Mouse (Mus musculus): ENCODE data around the gene Cmklr1.

Cmklr1 gene

DNA sequence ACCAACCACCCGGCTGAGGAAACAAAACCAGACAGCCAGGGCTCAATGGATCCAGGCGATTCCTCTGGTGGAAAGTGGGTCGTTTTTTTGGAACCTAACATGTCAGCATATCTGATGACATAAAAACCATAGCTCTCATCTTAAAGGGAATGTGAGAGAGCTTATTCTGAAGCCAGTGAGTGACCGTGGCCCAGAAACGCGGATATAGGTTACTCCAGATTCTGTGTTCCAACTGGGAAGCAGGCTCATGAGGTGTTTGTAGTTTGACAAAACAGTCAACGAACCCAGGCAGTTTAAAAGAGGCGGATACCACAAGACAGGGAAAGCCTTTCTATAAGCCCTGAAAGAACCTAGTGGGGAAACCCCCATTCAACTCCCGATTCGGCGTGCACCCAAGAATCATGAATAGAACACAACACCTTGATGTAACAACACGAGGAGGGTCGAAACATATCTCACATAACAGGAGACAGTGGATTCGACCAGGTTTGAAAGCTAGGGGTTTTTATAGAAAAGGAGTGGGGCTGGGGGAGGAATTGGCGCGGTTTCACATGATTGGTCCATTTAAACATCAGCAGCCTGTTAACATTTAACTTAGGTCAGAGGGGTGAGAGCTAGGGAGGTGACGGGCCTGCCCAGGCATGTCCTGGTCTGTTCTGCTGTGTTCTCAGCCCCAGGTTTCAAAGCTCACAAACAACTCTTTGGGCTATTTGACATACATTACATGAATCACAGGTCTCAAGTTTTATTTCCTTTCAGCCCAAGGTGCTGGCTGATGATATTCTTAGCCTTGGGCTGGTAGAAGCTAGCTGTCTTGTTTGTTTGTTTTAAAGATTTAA is 64.4 kb downstream of the Cmklr1 start:
- peak; percentile 7 for DNase-seq

DNA sequence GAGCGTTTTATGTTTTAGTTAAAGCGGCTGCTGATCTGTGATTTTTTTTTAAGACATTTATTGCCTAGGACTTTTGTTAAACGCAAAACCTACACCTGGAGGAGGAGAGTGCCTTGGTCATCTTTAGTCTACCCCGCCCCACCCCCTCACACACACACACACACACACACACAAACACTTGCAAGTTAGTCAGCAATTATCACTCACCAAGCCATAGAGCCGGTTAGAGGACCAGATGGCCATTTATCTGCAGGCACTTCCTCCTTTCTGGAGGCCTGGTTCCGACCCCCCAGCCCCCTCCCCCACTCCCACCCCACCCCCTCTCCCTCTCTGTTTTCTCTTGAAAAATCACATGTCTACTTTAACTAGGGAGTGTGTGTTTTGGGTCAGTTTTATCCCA is 65.8 kb downstream of the Cmklr1 start:
- no peak for DNase-seq

DNA sequence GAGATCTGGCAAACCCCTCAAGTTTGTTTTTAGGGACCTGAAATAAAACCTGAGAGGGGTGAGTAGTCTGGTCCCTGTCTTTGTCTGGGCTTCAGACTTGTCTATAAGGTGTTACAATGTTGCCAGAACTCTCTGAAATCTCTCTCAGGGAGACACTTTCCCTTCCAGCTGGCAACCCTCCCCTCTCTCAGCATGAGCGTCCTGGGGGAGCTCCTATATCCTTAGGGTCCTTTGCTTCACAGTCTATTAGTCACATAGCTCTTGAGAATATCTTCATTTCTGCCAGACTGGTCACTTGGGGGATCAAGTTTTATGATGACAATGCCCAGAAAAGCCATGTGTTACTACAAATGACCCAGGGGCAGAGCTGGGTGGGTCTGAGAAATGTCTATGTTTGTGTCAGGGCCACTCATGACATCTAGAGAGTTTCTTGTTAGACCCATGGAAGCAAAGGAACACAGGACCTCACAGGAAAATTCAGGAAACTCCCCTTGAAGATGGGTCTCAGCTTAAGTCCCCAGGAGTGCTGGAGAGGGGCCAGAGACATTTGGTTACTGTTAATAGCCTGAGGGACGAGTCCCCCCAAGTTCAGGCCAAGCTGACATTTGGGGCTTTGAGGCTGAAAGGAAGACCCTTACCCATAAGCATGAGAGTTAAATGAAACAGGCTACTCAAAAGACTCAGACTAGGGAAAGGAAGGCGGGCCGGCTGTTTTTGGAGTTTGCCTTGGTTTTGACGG is 66.6 kb downstream of the Cmklr1 start:
- DNase-seq = no peak

DNA sequence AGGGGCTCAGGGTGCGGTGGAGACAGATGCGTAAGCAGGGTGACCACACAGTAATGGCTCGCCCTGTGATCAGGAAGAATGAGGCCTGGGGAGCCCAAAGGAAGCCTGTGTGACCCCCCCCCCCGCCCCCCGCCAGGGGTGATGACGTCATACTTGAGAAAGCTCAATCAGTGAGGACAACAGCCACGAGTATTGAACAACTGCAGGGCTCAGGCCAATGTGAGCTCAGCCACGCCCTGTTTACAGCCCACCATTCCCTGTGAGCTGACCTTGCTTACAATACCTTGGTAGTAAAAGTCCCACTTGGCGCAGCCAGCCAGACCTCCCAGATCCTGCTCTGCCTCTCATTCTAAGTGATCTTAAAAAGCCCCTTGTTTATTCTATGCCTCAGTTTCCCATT is 69.4 kb downstream of the Cmklr1 start:
- DNase-seq = no peak

DNA sequence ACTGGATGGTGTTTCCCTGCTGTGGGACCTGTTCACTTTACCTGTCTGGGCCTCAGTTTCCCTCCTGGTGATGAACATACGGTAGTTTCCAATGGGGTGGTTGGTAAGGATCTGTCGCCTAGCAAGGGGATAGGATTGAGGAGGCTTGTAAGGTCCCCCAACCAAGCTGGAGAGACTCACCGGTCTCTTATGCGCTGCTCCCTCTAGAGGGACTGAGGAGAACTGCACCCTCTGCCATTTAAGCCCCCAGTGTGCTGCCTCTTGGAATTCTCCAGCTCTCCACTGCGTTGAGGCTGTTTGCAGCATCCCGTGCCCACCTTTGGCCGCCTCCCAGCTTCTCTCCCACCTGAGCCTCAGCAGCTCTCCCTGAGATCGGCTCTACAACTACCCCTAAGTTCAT is 70.0 kb downstream of the Cmklr1 start:
- no peak for DNase-seq

DNA sequence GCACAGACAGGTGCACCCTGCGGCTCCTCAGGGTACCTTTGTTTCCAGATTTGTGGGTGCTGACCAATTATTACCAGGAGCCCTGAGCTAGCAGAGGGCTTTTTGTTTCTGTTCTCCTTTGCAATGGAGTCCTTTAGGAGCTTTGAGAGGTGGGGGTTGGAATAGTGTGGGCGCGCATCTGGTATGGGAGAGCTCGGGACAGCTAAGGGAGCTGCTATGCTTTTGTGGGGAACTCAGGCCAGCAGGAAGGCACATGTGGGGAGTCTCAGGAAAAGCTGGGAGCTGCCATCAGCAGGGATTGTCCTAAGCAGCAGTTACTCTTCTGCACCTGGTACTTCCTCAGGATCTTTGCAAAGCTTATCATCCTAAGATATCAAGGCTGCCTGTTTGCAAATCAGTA is 71.1 kb downstream of the Cmklr1 start:
- DNase-seq = no peak

DNA sequence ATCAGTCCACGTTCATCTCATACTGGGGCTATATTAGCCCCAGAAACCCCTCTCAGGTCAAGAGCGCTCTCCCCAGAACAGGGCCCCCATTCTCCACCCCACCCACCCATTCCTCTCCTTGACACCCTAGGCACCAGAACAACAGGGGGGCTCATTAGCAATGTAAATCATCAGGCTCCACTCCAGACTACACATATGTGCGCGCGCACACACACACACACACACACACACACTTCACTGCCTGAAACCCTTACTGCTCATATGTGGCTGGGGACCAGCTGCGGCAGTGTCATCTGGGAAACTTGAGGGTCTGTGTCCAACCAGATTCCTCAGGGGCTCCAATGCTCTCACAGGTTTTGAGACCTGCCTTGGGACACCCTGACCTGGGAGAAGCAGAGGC is 71.8 kb downstream of the Cmklr1 start:
- DNase-seq = no peak

DNA sequence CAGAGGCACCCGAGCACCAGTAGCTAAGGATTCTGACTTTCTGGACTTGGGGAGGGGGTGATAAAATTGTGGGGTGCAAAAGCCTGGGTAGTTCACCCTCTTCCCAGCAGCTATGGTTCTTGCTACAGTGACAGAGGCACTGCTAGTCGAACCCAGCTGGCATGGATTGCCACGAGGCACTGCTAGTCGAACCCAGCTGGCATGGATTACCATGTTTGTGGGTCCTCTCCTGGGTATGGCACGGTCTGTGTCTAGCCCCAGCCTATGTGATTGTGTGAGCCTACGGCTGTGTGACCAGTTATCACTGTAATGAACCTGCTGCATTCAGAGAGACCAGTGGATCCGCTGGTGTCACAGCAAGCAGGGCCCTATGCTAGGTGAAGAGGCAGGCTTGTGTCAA is 72.7 kb downstream of the Cmklr1 start:
- DNase-seq = no peak

DNA sequence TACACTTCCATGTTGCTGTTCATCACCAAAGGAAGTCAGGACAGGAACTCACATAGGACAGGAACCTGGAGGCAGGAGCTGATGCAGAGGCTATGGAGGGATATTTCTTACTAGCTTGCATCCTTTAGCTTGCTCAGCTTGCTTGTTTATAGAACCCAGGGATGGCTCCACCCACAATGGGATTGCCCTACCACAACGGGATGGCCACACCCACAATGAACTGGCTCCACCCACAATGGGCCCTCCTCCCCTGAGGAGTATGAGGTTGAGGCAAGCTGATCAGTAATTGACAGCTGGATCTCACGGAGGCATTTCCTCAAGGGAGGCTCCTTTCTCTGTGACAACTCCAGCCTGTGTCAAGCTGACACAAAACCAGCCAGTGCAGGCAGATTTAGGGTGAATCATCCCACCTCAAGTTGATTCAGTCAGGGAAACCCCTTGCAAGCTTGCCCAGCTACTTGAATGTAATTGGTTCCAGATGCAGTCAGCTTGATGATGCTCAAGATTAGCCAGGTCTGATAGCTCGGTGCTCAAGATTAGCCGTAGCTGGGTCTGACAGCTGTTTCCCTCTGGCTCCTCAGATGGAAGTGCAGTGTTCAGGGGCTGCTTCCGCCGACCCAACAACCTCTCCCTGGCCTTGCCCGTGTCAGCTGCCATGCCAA is 80.0 kb downstream of the Cmklr1 start:
- DNase-seq = no peak

DNA sequence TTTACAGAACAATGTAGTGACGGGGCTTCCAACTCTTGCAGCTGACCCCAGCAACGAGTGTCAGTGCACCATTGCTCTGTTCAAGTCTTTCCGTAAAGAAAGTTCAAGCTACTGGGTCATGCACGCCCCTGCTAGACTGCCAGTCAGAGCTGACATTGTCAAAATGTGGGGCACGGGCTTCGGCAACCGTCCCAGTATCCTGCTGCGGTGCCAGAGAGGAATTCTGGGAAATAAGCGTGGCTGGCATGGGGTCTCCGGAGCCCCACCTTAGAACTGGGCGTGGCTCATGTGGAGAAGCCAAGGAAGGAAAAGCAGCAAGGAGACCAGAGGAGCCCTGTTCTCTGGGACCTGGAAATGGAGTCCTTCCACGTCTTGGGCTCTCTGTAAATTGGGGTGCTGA is 84.4 kb downstream of the Cmklr1 start:
- no peak for DNase-seq

DNA sequence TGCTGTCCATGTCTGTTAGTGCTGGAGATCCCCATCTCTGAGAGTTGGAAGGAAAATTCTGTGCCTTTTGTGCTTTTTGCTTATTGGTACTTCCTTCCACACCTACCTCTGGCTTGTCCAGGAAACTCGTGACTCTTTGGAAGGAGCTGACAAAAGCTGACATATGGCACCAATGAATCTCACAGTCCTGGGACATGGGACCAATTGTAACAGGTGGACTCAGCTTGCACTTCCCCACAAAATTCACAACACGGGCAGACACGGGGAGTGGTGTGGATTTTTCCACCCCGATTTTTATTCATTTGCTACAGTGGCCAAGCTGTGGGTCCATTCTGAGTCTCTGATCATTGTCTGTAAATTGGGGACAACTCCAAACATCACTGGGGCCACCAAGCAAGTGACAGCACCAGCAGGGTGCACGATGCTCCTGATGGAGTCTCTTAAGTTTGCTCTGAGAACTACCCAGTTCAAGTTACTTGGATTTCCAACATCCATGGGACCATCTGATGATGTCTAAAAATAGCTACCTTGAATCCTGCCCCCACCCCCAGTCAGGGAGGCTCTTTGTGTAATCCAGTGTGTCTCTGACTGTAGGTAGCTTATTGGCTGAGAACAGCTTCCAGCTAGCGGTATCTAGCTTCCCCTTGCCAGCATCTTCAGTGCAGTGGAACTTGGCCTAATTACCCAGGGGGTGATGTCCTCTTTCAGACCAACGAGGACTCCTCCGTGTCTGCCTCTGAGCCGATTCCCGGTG is 84.9 kb downstream of the Cmklr1 start:
- no peak for DNase-seq

DNA sequence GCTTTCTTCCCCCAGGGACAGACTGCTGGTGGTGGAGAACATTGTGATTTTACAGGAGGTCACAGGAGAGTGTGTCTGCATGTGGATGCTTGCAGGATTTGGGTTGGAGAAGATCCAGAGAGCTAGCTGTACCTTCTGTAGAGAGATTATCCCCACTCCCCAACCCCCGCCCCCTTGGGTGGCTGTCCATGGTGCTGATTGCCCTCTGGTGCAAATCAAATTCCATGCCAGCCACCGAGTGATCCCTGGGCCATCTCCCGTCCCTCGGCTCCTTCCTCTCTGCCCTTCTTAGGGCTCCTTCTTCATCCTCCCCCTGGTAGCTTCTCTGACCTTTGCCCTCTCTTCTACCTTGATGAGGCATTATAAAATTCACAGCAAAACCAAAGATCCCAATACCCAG is 85.8 kb downstream of the Cmklr1 start:
- DNase-seq = no peak
